Mouse (Mus musculus): ENCODE results near the gene Tyrobp. TPM values are rescaled to one million over a fixed set of nuclear protein-coding genes. Genes with fewer than 3 reads are reported as not detected.
A peak's percentile ranks its signal among the peaks of the same experiment; 100 is the strongest.

Gene Tyrobp
- polyA plus RNA-seq, 1 experiment from 2014 or later = 9.8 TPM

DNA sequence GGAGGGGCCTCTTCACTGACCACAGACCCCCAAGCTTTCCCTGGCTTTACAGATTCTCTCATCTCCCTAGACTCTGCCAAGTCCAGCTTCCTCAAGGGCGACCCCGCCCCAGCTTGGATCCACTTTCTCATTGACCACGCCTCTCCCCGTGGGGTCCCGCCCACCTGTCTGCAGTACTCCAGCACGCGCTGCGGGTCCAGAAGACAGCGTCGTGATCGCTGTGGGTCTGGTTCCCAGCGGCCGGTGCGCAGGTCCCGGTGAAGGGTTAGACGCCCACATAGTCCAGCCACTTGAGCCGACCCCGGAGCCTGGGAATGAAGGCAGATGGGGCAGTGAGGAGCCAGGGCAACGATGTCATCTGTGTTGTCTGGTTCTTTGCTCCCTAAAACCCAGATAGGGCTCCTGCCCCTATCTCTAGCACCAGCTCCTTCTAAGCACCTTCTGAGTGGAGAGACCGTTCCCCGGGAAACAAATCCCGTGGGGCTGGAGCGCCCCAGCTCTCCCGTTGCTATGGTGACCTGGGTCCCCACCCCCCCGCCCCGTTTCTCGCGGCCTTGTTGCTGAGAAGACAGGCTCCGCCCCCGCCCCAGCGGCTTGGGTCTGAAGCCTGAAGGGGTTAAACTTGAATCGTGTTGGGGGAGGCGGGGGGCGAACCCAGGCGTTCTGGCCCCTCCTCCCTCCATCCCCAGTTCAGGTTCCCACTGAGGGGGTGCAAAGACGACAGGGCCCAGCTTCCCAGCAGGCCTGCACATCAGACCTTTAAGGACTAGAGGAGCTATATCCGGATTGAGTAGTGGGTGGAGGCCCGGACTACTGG, 30.8 kb downstream of the Tyrobp start:
- ATAC-seq (ENCODE audit: insufficient number of reproducible peaks, low FRiP score) = 0 out of 2 replicates have a peak, but pooled peaks have one; percentile 17
- peaks cover 13% of the 10 kb centered on the region for H3K4me1 ChIP-seq (replicated peaks)
- peaks cover 68% of the 10 kb centered on the region for H3K27me3 ChIP-seq (replicated peaks)
- H3K36me3 ChIP-seq = no peaks in the 10 kb centered on the region
- H3K27ac ChIP-seq (ENCODE audit: poor library complexity, severe bottlenecking) = no peak overlapping the region
- peak overlapping the region; percentile 87 for H3K4me2 ChIP-seq
- H3K4me3 ChIP-seq = peak overlapping the region; percentile 61
- 1% methylated on average over 36 of the region's 38 CpGs for WGBS
- no peaks in the 10 kb centered on the region for H3K9me3 ChIP-seq (replicated peaks)
- H3K9ac ChIP-seq = peak overlapping the region; percentile 73

DNA sequence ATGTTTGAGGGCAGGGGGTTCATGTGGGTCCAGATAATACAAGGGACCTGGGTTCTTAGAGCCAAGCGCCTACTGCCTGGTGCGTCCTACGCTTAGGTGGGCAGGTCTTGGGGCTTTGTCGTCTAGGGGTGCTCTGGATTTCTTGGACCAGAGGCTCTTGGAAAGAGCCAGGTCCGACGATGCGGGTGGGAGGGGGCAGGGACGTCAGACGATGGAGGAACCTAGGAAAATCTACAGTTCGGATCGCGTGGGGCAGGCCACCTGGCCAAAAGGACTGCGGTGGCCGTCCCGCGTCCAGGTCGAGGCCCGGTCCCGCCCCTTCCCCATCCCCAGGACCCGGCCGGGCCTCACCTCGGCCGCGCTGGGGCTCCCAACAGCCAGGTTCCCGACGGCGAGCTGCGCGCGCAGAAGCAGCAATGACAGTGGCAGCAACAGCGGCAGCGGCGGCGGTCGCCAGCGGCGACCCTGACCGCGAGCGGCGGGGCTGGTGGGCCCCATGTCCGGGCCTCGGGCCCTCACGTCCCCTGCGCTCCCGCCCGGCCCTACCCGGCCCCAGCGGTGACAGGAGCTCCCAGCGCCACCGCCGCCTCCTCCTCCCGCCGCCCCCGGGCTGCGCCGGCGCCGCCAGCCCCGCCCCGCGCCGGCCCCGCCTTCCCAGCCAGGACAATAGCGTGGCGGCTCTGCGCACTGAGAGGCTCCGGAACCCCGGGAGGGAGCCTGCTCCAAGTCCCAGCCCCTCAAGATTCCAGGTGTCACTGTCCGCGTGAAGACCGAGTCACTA, 31.6 kb downstream of the Tyrobp start, which contains the start of gene Aplp1:
Gene Aplp1, minus strand, starts transcription at position 565 of the 781 bp plus-strand sequence.
- H3K4me3 ChIP-seq = peak within 1 kb of the TSS; percentile 61
- peak within 1 kb of the TSS; percentile 73 for H3K9ac ChIP-seq
- ATAC-seq (ENCODE audit: insufficient number of reproducible peaks, low FRiP score) = peak; percentile 79
- no peak within 1 kb of the TSS for H3K27ac ChIP-seq (ENCODE audit: poor library complexity, severe bottlenecking)
- peaks cover 67% of the 10 kb centered on the region for H3K27me3 ChIP-seq (replicated peaks)
- no peaks in the 10 kb centered on the region for H3K9me3 ChIP-seq (replicated peaks)
- WGBS = under 1% methylated on average over 68 of the region's 72 CpGs
- peak within 1 kb of the TSS; percentile 87 for H3K4me2 ChIP-seq
- peaks cover 13% of the 10 kb centered on the region for H3K4me1 ChIP-seq (replicated peaks)
- no peaks in the 10 kb centered on the region for H3K36me3 ChIP-seq

DNA sequence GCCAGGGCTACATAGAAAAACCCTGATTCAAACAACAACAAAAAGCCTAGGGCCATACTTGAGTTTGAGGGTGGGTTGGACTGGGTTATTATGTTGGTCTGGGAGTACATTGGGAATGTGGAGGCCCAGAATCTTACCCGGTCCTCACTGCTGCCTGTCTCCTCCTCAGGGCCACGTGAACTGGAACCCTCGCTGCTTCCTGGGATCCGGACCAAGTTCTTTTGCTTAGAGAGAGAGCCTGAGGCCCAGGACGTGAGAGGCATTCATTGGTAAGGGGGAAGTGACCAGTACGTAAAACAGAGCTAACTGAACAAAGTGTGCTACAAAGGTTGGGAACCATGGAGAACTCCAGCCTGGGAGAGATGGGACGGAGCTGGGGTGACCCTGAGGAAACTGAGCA, 36.7 kb downstream of the Tyrobp start:
- H3K27me3 ChIP-seq (replicated peaks) = peaks cover 71% of the 10 kb centered on the region
- no peak for ATAC-seq (ENCODE audit: insufficient number of reproducible peaks, low FRiP score)
- H3K9ac ChIP-seq = no peak overlapping the region
- H3K4me1 ChIP-seq (replicated peaks) = no peaks in the 10 kb centered on the region; the same call in 1 of the 2 replicates
- H3K27ac ChIP-seq (ENCODE audit: poor library complexity, severe bottlenecking) = no peak overlapping the region
- no peak overlapping the region for H3K4me2 ChIP-seq
- H3K36me3 ChIP-seq = no peaks in the 10 kb centered on the region
- H3K9me3 ChIP-seq (replicated peaks) = 0 out of 2 replicates have a peak, but pooled peaks cover under 1% of the 10 kb centered on the region
- 57% methylated on average over 7 of the region's 7 CpGs for whole genome bisulfite sequencing
- H3K4me3 ChIP-seq = no peak overlapping the region

DNA sequence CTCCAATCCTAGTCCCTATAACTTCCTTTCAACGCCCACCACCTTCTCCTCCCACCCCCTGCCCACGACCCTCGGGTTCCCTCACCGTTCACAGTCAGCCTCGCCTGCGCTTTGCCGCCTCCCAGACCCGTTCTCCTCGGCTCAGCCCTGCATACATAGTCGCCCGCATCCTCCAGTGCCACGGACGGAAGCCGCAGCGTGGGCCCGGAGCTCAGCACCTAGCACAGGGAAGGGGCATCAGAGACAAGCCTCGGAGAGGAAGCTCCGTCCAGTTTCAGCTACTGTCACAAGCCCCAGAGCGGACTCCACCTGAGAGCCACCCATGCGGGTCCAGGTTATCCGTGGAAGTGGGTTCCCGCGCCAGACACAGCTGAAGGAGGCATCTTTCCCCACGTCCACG, 39.8 kb downstream of the Tyrobp start:
- H3K4me2 ChIP-seq = no peak overlapping the region
- H3K27ac ChIP-seq (ENCODE audit: poor library complexity, severe bottlenecking) = no peak overlapping the region
- no peaks in the 10 kb centered on the region for H3K36me3 ChIP-seq
- ATAC-seq (ENCODE audit: insufficient number of reproducible peaks, low FRiP score) = no peak
- WGBS = 25% methylated on average over 25 of the region's 25 CpGs
- H3K9me3 ChIP-seq (replicated peaks) = 0 out of 2 replicates have a peak, but pooled peaks cover 8% of the 10 kb centered on the region
- no peaks in the 10 kb centered on the region; the same call in none of the 2 replicates for H3K4me1 ChIP-seq (replicated peaks)
- H3K27me3 ChIP-seq (replicated peaks) = peaks cover 85% of the 10 kb centered on the region
- no peak overlapping the region for H3K9ac ChIP-seq
- no peak overlapping the region for H3K4me3 ChIP-seq

DNA sequence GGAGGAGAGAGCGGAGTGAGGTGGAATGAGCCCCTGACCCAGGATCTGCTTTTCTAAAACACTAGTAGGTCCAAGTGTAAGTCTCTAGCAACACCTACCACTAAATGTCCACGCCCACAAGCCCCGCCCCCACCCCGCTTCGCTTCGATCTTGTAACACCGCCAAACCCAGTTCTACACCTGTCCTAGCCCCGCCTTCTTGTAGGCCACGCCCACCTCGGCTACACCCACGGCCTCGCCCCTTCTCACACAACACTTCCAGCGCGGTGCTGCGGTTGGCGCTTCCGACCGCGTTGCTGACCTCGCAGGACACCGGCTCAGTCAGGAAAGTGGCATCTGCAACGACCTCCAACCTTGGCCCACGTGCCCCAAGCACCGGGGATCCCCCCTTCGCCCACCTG, 40.2 kb downstream of the Tyrobp start:
- WGBS = 2% methylated on average over 25 of the region's 25 CpGs
- no peak overlapping the region for H3K27ac ChIP-seq (ENCODE audit: poor library complexity, severe bottlenecking)
- H3K9ac ChIP-seq = no peak overlapping the region
- no peaks in the 10 kb centered on the region for H3K36me3 ChIP-seq
- 0 out of 2 replicates have a peak overlapping the region, but pooled peaks have one; percentile 0 for H3K4me3 ChIP-seq
- H3K27me3 ChIP-seq (replicated peaks) = peaks cover 89% of the 10 kb centered on the region
- no peak for ATAC-seq (ENCODE audit: insufficient number of reproducible peaks, low FRiP score)
- peak overlapping the region; percentile 22; the same call in 1 of the 2 replicates for H3K4me2 ChIP-seq
- 0 out of 2 replicates have a peak, but pooled peaks cover 8% of the 10 kb centered on the region for H3K9me3 ChIP-seq (replicated peaks)
- H3K4me1 ChIP-seq (replicated peaks) = no peaks in the 10 kb centered on the region; the same call in none of the 2 replicates

DNA sequence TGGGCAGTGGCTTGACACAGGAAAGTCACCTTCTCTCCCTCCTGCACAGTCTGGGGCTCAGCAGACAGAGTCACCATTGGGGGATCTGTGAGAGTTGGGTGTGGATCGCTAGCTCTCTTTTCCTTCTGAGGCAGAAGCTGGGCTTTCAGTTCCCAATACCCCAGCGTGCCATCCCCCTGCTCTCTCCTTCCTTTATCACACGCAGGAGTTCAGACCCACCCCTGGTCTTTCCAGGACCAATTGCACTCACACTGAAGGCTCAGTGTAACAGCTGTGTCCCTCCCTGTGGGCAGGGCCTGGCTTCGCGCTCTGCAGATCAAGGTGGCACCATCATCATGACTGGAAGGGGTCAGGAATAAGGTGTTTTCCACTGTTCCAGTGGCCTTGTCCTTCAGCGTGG, 40.7 kb downstream of the Tyrobp start:
- WGBS = 14% methylated on average over 6 of the region's 6 CpGs
- Histone ChIP-seq H3K4me2 (peak overlapping the region; percentile 22; the same call in 1 of the 2 replicates), H3K4me1 (replicated peaks) (no peaks in the 10 kb centered on the region; the same call in none of the 2 replicates), H3K9ac (no peak overlapping the region), H3K27ac (ENCODE audit: poor library complexity, severe bottlenecking) (no peak overlapping the region), H3K36me3 (no peaks in the 10 kb centered on the region), H3K9me3 (replicated peaks) (0 out of 2 replicates have a peak, but pooled peaks cover 8% of the 10 kb centered on the region), H3K27me3 (replicated peaks) (peaks cover 94% of the 10 kb centered on the region), H3K4me3 (0 out of 2 replicates have a peak overlapping the region, but pooled peaks have one; percentile 0)
- ATAC-seq (ENCODE audit: insufficient number of reproducible peaks, low FRiP score) = no peak

DNA sequence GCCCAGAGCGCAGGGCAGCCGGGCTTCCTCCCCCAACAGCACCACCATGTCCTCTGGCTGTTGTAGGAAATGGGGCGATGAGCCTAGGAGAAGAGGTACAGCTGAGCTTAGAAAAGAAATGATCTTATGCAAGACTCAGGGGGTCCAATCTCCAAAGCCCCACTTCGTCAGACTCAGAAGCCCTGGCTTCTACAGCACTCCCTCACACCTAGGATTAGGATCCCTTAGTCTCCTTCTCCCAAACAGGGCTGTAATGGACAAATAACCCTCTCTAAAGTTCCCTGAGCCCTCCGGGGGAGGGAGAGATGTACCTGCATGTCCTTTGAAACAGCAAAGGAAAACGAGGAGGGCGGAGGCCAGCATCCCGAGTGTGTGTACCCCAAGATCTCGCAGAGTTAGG, 42.9 kb downstream of the Tyrobp start:
- Histone ChIP-seq H3K9ac (no peak overlapping the region), H3K9me3 (replicated peaks) (0 out of 2 replicates have a peak, but pooled peaks cover 8% of the 10 kb centered on the region), H3K4me2 (0 out of 2 replicates have a peak overlapping the region, but pooled peaks have one; percentile 32), H3K4me1 (replicated peaks) (no peaks in the 10 kb centered on the region; the same call in none of the 2 replicates), H3K36me3 (no peaks in the 10 kb centered on the region), H3K27me3 (replicated peaks) (peaks cover 98% of the 10 kb centered on the region), H3K27ac (ENCODE audit: poor library complexity, severe bottlenecking) (no peak overlapping the region), H3K4me3 (0 out of 2 replicates have a peak overlapping the region, but pooled peaks have one; percentile 1)
- no peak for ATAC-seq (ENCODE audit: insufficient number of reproducible peaks, low FRiP score)
- WGBS = 3% methylated on average over 9 of the region's 9 CpGs

DNA sequence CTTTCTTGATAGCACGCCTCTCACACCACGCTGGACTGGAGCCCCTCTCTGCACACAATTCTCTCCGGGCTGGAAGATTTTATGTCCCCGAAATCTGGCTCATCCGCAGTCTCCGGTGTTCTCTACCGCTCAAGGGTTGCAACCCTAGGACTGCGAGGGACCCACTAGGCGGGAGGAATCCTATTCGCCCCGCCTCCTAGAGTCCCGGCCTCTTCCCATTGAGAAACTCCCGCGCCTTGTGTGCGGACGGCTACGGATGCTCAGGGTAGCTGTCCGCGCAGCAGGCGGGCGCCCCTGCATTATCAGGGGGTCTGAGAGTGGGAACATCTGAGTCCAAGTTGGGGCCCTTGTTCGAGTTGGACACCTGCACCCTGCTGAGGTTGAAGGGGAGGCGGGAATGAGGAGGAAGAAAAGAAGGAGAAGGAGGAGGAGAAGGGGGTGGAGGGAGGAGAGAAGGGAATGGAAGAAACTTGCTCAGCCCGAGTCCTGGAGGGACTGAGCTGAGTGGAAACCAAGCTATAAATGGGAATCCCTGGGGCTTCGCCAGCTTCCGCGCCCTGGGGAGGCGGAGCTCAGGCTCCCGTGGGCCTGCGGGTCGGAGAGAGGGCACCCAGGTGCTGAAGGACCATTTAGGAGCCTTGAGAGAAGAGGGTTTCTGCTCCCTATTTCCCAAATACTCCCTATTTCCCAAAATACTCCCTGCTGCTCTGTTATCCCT, 43.5 kb downstream of the Tyrobp start:
- Histone ChIP-seq H3K9me3 (replicated peaks) (0 out of 2 replicates have a peak, but pooled peaks cover 8% of the 10 kb centered on the region), H3K4me3 (peak overlapping the region; percentile 1; the same call in 1 of the 2 replicates), H3K36me3 (no peaks in the 10 kb centered on the region), H3K4me2 (peak overlapping the region; percentile 32), H3K27ac (ENCODE audit: poor library complexity, severe bottlenecking) (no peak overlapping the region), H3K9ac (no peak overlapping the region), H3K4me1 (replicated peaks) (no peaks in the 10 kb centered on the region; the same call in none of the 2 replicates), H3K27me3 (replicated peaks) (peaks cover 98% of the 10 kb centered on the region)
- 1% methylated on average over 31 of the region's 31 CpGs for WGBS
- ATAC-seq (ENCODE audit: insufficient number of reproducible peaks, low FRiP score) = no peak

DNA sequence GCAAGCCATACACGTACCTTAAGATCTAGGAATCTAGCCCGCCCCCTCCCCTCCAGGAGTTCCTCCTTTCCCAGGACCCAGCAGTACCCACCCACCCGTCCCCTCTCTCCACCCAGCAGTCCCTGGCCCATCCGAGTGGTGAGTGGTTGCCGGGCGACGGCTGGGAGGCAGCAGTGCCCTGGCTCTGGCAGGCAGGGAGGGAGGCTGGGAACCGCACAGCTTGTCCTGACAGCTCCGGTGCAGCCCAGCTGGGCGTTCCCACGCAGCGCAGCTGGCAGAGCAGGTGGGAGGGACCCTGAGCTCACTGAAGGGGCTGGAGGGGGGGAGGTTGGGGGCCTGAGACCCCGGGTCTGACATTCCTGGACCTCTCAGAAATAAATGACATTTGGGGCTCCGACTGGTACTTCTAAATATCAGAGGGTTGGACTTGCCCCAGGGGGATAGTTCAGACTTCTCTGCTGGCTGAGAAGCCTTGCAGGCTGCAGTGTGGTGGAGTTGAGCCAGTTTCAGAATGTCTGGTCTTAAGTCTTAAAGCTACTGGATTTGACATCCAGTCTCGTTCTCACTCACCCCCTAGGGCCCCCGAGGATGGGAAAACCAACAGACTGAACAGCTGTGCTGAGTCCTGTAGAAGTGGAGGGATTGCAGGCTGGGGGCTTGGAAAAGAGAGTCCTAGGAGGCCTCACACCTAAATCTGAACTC, 44.2 kb downstream of the Tyrobp start, which contains the start of the genes Kirrel2 and Nphs1:
Gene Kirrel2, minus strand, starts transcription at position 62 of the 702 bp plus-strand sequence.
Gene Nphs1, plus strand, starts transcription at position 687 of the 702 bp plus-strand sequence.
- peak within 1 kb of the TSS; percentile 32 for H3K4me2 ChIP-seq
- no peaks in the 10 kb centered on the region for H3K36me3 ChIP-seq
- peak within 1 kb of the TSS; percentile 1; the same call in 1 of the 2 replicates for H3K4me3 ChIP-seq
- peaks cover 99% of the 10 kb centered on the region for H3K27me3 ChIP-seq (replicated peaks)
- H3K27ac ChIP-seq (ENCODE audit: poor library complexity, severe bottlenecking) = no peak within 1 kb of the TSS
- no peaks in the 10 kb centered on the region; the same call in none of the 2 replicates for H3K4me1 ChIP-seq (replicated peaks)
- 0 out of 2 replicates have a peak, but pooled peaks have one; percentile 11 for ATAC-seq (ENCODE audit: insufficient number of reproducible peaks, low FRiP score)
- H3K9me3 ChIP-seq (replicated peaks) = 0 out of 2 replicates have a peak, but pooled peaks cover 8% of the 10 kb centered on the region
- WGBS = 3% methylated on average over 16 of the region's 16 CpGs
- H3K9ac ChIP-seq = 0 out of 2 replicates have a peak within 1 kb of the TSS, but pooled peaks have one; percentile 13

All from heart, embryonic 12.5 days (tissue).